ENCODE assay signal across 22 mouse cellular contexts in the genomic region with DNA sequence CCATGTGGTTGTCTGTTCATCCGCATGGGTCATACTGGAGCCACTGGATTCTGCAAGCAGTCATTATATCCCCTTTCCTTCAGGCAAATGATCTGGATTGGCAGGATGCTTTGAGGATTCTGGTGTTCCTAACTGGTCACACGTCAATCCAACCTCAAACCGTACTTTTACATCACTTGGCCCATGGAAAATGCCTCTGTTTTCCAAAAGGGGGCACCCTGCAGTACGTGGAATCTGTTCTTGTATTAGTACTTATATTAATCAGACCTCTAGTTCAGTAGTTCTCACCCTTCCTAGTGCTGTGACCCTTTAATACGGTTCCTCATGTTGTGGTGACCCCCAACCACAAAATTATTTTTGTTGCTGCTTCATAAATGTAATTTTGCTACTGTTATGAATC. TPM values are rescaled to one million over a fixed set of nuclear protein-coding genes. Genes with fewer than 3 reads are reported as not detected.
DNase-seq lines count a peak whose midpoint lies in the region; TF ChIP-seq lines count a peak whose summit lies in the region.
"Had no signal": no experiment of that assay in that cellular context is flagged by ENCODE, and none has a peak within 500 bp of the region (broad histone marks: within the 10 kb centered on the region; RNA-seq: fewer than 3 reads in every experiment).

No protein-coding gene starts in this region.

- no peak overlapping the region for H3K4me3 ChIP-seq in layer of hippocampus, adult 2 months
- H3K4me3 ChIP-seq: embryonic facial prominence, embryonic 13.5 days; forebrain, embryonic 10.5 days; midbrain, embryonic 12.5 days; neural tube, embryonic 13.5 days had no signal

- DNase-seq in layer of hippocampus, adult 2 months (ENCODE audit: low spot score in 2 of 2), result no peak
- no peak for DNase-seq in layer of hippocampus, postnatal 36 days
- peak; percentile 12 for DNase-seq in lung, postnatal 36 days
- no peak for DNase-seq in lung, postnatal 10 days
- DNase-seq in ZHBTc4 (ENCODE audit: low read depth, low spot score), result peak; percentile 4
- DNase-seq in frontal cortex, postnatal 25 days (ENCODE audit: low spot score in 2 of 2), result no peak
- DNase-seq in yolk sac, embryonic 10.5 days (ENCODE audit: low spot score), result no peak
- DNase-seq: adrenal gland, adult 2 months; adrenal gland, postnatal 36 days; B cell, adult 2 months; cerebellum, adult 18-20 months; cerebellum, postnatal 10 days; forebrain, postnatal 0 days; gastrocnemius, postnatal 10 days; heart, postnatal 14 days; kidney, postnatal 14 days; left cerebral cortex, postnatal 4 days; thymus, postnatal 25 days had no signal

- no peak overlapping the region for H3K27ac ChIP-seq in layer of hippocampus, adult 2 months
- H3K27ac ChIP-seq: embryonic facial prominence, embryonic 13.5 days; forebrain, embryonic 10.5 days; midbrain, embryonic 12.5 days; neural tube, embryonic 13.5 days had no signal

- peak; percentile 63 for TF ChIP-seq CTCF in layer of hippocampus, adult 2 months (conservative IDR thresholded peaks at IDR 0.05)

RNA-seq across cellular contexts. Expression of gene Hmgb3, which starts 21.6 kb away (rescaled TPM):
- total RNA-seq in layer of hippocampus, adult 2 months (2021), result 10 to 100 TPM; 12.2 to 19.3 TPM
- 10 to 100 TPM; 14.0 to 19.9 TPM for total RNA-seq in layer of hippocampus, postnatal 36 days (2021)

RNA-seq across cellular contexts. Expression of gene Cd99l2, which starts 41.5 kb away (rescaled TPM):
- total RNA-seq in layer of hippocampus, adult 2 months (2021), result 10 to 100 TPM; 46.4 to 53.5 TPM
- total RNA-seq in layer of hippocampus, postnatal 36 days (2021), result 10 to 100 TPM; 49.1 to 52.2 TPM

Comparison
In these comparisons a context has a peak if more than half of its experiments do, and no peak if none do; other contexts are left out.
1. DNase-seq: peak in lung, postnatal 36 days (single experiment) and ZHBTc4 (single experiment); none in layer of hippocampus, adult 2 months (0 of 2), layer of hippocampus, postnatal 36 days (0 of 2), lung, postnatal 10 days (single experiment), frontal cortex, postnatal 25 days (0 of 2) and yolk sac, embryonic 10.5 days (single experiment).